Mouse (Mus musculus) heart, embryonic 11.5 days (tissue): ENCODE results near the gene Plk3. TPM values are rescaled to one million over a fixed set of nuclear protein-coding genes. Genes with fewer than 3 reads are reported as not detected.
"Not testable (repeated sequence)": the region's sequence is repeated elsewhere in the genome, so short reads cannot be mapped to it uniquely, and the experiment has no call there.

Source experiments
- ATAC-seq: fragments of 200-750 bp; cut with Nextera tagmentation; replicated peaks from 2 replicates; pipeline ENCODE4 v1.8.0; 2017; ENCODE audit warnings: moderate library complexity; ENCODE audit not compliant: insufficient number of reproducible peaks, low FRiP score, low TSS enrichment
- H3K27ac ChIP-seq: fragments of 300-500 bp; sonication (generic); 2 replicates; pipeline ENCODE4 v1.5.1; 2014; ENCODE audit warnings: mild to moderate bottlenecking, low read depth, low read length
- H3K27me3 ChIP-seq: fragments of 300-500 bp; sonication (generic); 2 replicates; pipeline ENCODE4 v1.6.1; 2014; ENCODE audit warnings: mild to moderate bottlenecking, low read length, mixed read lengths; ENCODE audit not compliant: control insufficient read depth, insufficient read depth
- H3K36me3 ChIP-seq: fragments of 300-500 bp; sonication (generic); 2 replicates; pipeline ENCODE4 v1.6.1; 2014; ENCODE audit warnings: mild to moderate bottlenecking, low read length, moderate library complexity, mixed read lengths; ENCODE audit not compliant: control insufficient read depth, insufficient read depth
- H3K4me1 ChIP-seq: fragments of 300-500 bp; sonication (generic); 2 replicates; pipeline ENCODE4 v1.6.1; 2014; ENCODE audit warnings: low read length; ENCODE audit not compliant: control insufficient read depth, insufficient read depth
- H3K4me2 ChIP-seq: fragments of 300-500 bp; sonication (generic); 2 replicates; pipeline ENCODE4 v1.6.1; 2014; ENCODE audit warnings: mild to moderate bottlenecking, moderate library complexity
- H3K4me3 ChIP-seq: fragments of 300-500 bp; sonication (generic); 2 replicates; pipeline ENCODE4 v1.5.1; 2014; ENCODE audit warnings: low read depth, low read length
- H3K9ac ChIP-seq: fragments of 300-500 bp; sonication (generic); 2 replicates; pipeline ENCODE4 v1.6.1; 2014; ENCODE audit warnings: mild to moderate bottlenecking, low read depth, low read length, moderate library complexity
- H3K9me3 ChIP-seq: fragments of 300-500 bp; sonication (generic); replicated peaks from 2 replicates; pipeline ENCODE4 v1.6.1; 2016; ENCODE audit warnings: low read length; ENCODE audit not compliant: control insufficient read depth
- WGBS: fragments of 180-500 bp; shearing (Covaris S2); extraction: QIAGEN DNeasy Blood & Tissue Kit; methylation state at CpG from one replicate; pipeline ENCODE4 v1.1.7; 2014; ENCODE audit not compliant: insufficient replicate concordance; 5-methylcytosine and 5-hydroxymethylcytosine counted together
- polyA plus RNA-seq: library from polyadenylated mRNA; unstranded; fragments of >200 nt; fragmentation: Nextera tagmentation; extraction: Ambion mirVana; gene quantifications from 2 replicates; pipeline ENCODE4 v1.2.1, GENCODE M21; 2014

Plk3 gene
- 0.99 and 1.3 TPM in 2 replicates for polyA plus RNA-seq

GRCm38 (mm10) chr4:117133817-117134600, at the start of gene Plk3:
Gene Plk3, minus strand, starts transcription at chr4:117133963.
- no peak within 1 kb of the TSS for H3K27ac ChIP-seq
- 2% methylated on average over 48 of the region's 48 CpGs for WGBS
- no peaks in the 10 kb centered on the region for H3K9me3 ChIP-seq
- peak within 1 kb of the TSS; percentile 86 for H3K4me3 ChIP-seq
- H3K9ac ChIP-seq = peak within 1 kb of the TSS; percentile 73
- H3K27me3 ChIP-seq = peaks cover 27% of the 10 kb centered on the region
- H3K36me3 ChIP-seq = no peaks in the 10 kb centered on the region
- peak; percentile 84 for ATAC-seq
- H3K4me2 ChIP-seq = peak within 1 kb of the TSS; percentile 99
- peaks cover 8% of the 10 kb centered on the region; the same call in 1 of the 2 replicates for H3K4me1 ChIP-seq

GRCm38 (mm10) chr4:117182759-117183096, 49.0 kb upstream of the Plk3 start:
- 0 out of 2 replicates have a peak, but pooled peaks have one; percentile 31 for ATAC-seq
- H3K9me3 ChIP-seq, H3K4me1 ChIP-seq, H3K27me3 ChIP-seq: not testable (repeated sequence)
- Histone ChIP-seq H3K36me3 (peaks cover 11% of the 10 kb centered on the region; the same call in 1 of the 2 replicates), H3K9ac (peak overlapping the region; percentile 76), H3K4me3 (peak overlapping the region; percentile 74), H3K27ac (peak overlapping the region; percentile 41; the same call in 1 of the 2 replicates), H3K4me2 (peak overlapping the region; percentile 73)
- 16% methylated on average over 9 of the region's 9 CpGs for WGBS

GRCm38 (mm10) chr4:117181863-117182758, 48.3 kb upstream of the Plk3 start, which contains the start of gene Kif2c:
Gene Kif2c, minus strand, starts transcription at chr4:117182639.
- peaks cover 15% of the 10 kb centered on the region for H3K36me3 ChIP-seq
- ATAC-seq = peak; percentile 90
- 2% methylated on average over 40 of the region's 42 CpGs for WGBS

DNA sequence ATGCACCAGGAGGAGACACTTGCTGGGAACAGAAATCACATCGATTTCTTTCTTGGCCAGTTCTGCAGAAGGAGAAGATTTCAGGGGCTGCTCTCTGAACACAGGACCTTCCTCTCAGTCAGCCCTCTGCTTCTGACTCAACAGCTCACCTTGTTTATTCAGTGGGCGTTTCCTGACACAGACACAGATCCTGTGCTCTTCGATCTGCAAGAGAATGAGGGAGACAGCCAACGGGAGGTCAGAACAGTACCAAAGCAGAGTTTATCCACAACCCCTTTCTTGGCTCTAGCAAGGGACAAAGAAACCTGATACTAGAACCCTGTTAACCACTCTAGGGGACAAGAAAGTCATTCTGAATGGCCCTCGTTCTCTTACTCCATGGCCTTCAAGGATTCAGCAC, 36.2 kb upstream of the Plk3 start:
- no peak for ATAC-seq
- no peaks in the 10 kb centered on the region for H3K4me1 ChIP-seq
- WGBS = 90% methylated on average over 5 of the region's 5 CpGs

More at GRCm38 (mm10) chr4:117181863-117182758, 48.3 kb upstream of the Plk3 start, which contains the start of gene Kif2c:
- peak within 1 kb of the TSS; percentile 52; the same call in 1 of the 2 replicates for H3K27ac ChIP-seq
- H3K4me2 ChIP-seq = peak within 1 kb of the TSS; percentile 73
- H3K9ac ChIP-seq = peak within 1 kb of the TSS; percentile 76
- peaks cover 3% of the 10 kb centered on the region; the same call in 1 of the 2 replicates for H3K4me1 ChIP-seq
- no peaks in the 10 kb centered on the region for H3K9me3 ChIP-seq
- H3K27me3 ChIP-seq = no peaks in the 10 kb centered on the region
- peak within 1 kb of the TSS; percentile 74 for H3K4me3 ChIP-seq

DNA sequence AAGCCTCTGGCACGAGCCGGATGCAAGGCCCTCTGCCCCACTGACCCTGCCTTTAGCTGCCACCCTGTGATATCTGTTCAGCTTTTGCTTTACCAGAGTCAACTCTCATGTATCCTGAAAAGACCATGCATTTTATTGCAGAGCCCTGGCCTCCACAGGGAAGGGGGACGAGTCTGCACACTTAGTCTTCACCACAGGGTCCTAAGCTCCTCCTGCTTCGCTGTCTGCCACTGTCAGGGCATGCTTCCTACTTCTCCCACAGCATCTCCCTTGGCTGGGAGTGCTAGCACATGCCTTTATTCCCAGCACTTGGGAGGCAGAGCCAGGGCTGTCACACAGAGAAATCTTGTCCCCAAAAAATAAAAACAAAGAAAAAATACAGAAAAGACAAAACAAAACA, 27.4 kb upstream of the Plk3 start:
- peaks cover 44% of the 10 kb centered on the region for H3K36me3 ChIP-seq
- no peaks in the 10 kb centered on the region for H3K27me3 ChIP-seq
- no peak overlapping the region for H3K9ac ChIP-seq
- 0 out of 2 replicates have a peak overlapping the region, but pooled peaks have one; percentile 10 for H3K27ac ChIP-seq
- no peak overlapping the region for H3K4me2 ChIP-seq
- H3K4me1 ChIP-seq = no peaks in the 10 kb centered on the region
- H3K9me3 ChIP-seq = no peaks in the 10 kb centered on the region
- no peak overlapping the region for H3K4me3 ChIP-seq
- 78% methylated on average over 4 of the region's 4 CpGs for WGBS
- no peak for ATAC-seq

More for the DNA sequence above, 36.2 kb upstream of the Plk3 start:
- Histone ChIP-seq H3K36me3 (peaks cover 54% of the 10 kb centered on the region), H3K9ac (no peak overlapping the region), H3K9me3 (no peaks in the 10 kb centered on the region), H3K4me2 (no peak overlapping the region), H3K27me3 (no peaks in the 10 kb centered on the region), H3K4me3 (no peak overlapping the region), H3K27ac (no peak overlapping the region)

DNA sequence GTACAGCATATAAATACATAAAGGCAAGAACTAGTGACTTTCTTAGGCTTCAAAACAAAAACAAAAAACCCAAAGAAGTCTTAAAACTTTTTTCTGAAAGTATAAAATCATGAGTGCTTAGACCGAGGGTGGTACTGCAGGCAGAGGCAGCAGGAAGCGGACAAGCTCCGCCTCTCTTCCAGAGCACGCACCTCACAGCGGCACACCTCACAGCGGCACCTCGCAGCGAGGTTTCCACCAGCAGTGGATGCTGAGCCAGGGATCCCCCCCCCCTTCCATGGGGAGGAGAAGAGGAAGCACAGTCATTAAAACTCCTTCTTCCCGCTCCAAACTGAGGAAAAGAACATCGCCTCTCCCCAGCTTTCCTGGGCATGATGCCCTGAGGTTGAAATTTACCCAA, 25.9 kb upstream of the Plk3 start:
- Histone ChIP-seq H3K36me3 (peaks cover 29% of the 10 kb centered on the region), H3K27ac (no peak overlapping the region), H3K9me3 (no peaks in the 10 kb centered on the region), H3K4me2 (no peak overlapping the region), H3K9ac (no peak overlapping the region), H3K4me1 (0 out of 2 replicates have a peak, but pooled peaks cover under 1% of the 10 kb centered on the region), H3K4me3 (no peak overlapping the region), H3K27me3 (no peaks in the 10 kb centered on the region)
- WGBS = 83% methylated on average over 10 of the region's 10 CpGs
- no peak for ATAC-seq

GRCm38 (mm10) chr4:117156372-117156771, 22.6 kb upstream of the Plk3 start:
- Histone ChIP-seq H3K36me3 (peaks cover 28% of the 10 kb centered on the region), H3K4me3 (peak overlapping the region; percentile 78), H3K9ac (peak overlapping the region; percentile 90; the same call in 1 of the 2 replicates), H3K27ac (peak overlapping the region; percentile 91; the same call in 1 of the 2 replicates), H3K4me1 (peaks cover 15% of the 10 kb centered on the region; the same call in 1 of the 2 replicates), H3K27me3 (no peaks in the 10 kb centered on the region), H3K4me2 (peak overlapping the region; percentile 75), H3K9me3 (no peaks in the 10 kb centered on the region)
- 25% methylated on average over 6 of the region's 6 CpGs for WGBS
- no peak for ATAC-seq

GRCm38 (mm10) chr4:117155792-117156355, 22.1 kb upstream of the Plk3 start, which contains the start of gene Rps8:
Gene Rps8, minus strand, starts transcription at chr4:117156243.
- peak; percentile 85 for ATAC-seq
- Histone ChIP-seq H3K36me3 (peaks cover 28% of the 10 kb centered on the region), H3K9ac (peak within 1 kb of the TSS; percentile 90), H3K4me2 (peak within 1 kb of the TSS; percentile 75), H3K4me1 (peaks cover 15% of the 10 kb centered on the region; the same call in 1 of the 2 replicates), H3K27ac (peak within 1 kb of the TSS; percentile 91), H3K9me3 (no peaks in the 10 kb centered on the region), H3K4me3 (peak within 1 kb of the TSS; percentile 78), H3K27me3 (no peaks in the 10 kb centered on the region)
- WGBS = 0% methylated on average over 52 of the region's 52 CpGs
